Mouse (Mus musculus) MEL (cell line): Measurements from ENCODE around the gene Sox5. TPM values are rescaled to one million over a fixed set of nuclear protein-coding genes. Genes with fewer than 3 reads are reported as not detected.

Experiments used
- DNase-seq: peaks from one replicate; pipeline ENCODE4 v3.0.0; 2011; ENCODE audit warnings: low read depth, low spot score
- H3K27ac ChIP-seq: 2 replicates; pipeline ENCODE4 v1.5.1; 2012; ENCODE audit warnings: low read depth, mild to moderate bottlenecking, control low read depth, low read length, moderate library complexity; ENCODE audit not compliant: control insufficient read depth
- H3K27me3 ChIP-seq, 2 experiments: fragments of 150-350 bp in 1 of 2; sonication (generic) in 1 of 2; 2 replicates each; pipeline ENCODE4 v1.6.1; 2012; ENCODE audit warnings: low read length in 2 of 2, mild to moderate bottlenecking in 2 of 2, improper control_type of control experiment in 1 of 2, moderate library complexity in 1 of 2; ENCODE audit not compliant: insufficient read depth in 2 of 2, control insufficient read depth in 1 of 2
- H3K36me3 ChIP-seq, 2 experiments: 2 replicates each; pipeline ENCODE4 v1.6.1; 2012 to 2014; ENCODE audit warnings: low read length in 2 of 2, improper control_type of control experiment in 1 of 2, inconsistent platforms in 1 of 2, mild to moderate bottlenecking in 1 of 2; ENCODE audit not compliant: insufficient read depth in 2 of 2, control insufficient read depth in 1 of 2
- H3K4me1 ChIP-seq, 2 experiments: fragments of 150-350 bp in 1 of 2; sonication (generic) in 1 of 2; 2 replicates each; pipeline ENCODE4 v1.6.1; 2012; ENCODE audit warnings: low read length in 2 of 2, improper control_type of control experiment in 1 of 2, mild to moderate bottlenecking in 1 of 2; ENCODE audit not compliant: insufficient read depth in 2 of 2, control insufficient read depth in 1 of 2
- H3K4me3 ChIP-seq, 2 experiments: fragments of 150-350 bp in 1 of 2; sonication (generic) in 1 of 2; 2 replicates each; pipeline ENCODE4 v1.5.1; 2012; ENCODE audit warnings: low read depth in 2 of 2, low read length in 2 of 2, mild to moderate bottlenecking in 2 of 2, moderate library complexity in 2 of 2, control low read depth in 1 of 2, improper control_type of control experiment in 1 of 2; ENCODE audit not compliant: control insufficient read depth in 1 of 2, insufficient read depth in 1 of 2
- H3K79me2 ChIP-seq: 2 replicates; pipeline ENCODE4 v1.6.1; 2012; ENCODE audit warnings: mild to moderate bottlenecking, low read length, moderate library complexity; ENCODE audit not compliant: control insufficient read depth, poor library complexity, insufficient read depth
- H3K9ac ChIP-seq: 2 replicates; pipeline ENCODE4 v1.6.1; 2012; ENCODE audit warnings: low read depth, mild to moderate bottlenecking, control low read depth, low read length, moderate library complexity; ENCODE audit not compliant: control insufficient read depth, poor library complexity, severe bottlenecking
- H3K9me3 ChIP-seq: fragments of 150-350 bp; sonication (generic); replicated peaks from 2 replicates; pipeline ENCODE4 v1.6.1; 2012; ENCODE audit warnings: mild to moderate bottlenecking, low read length, improper control_type of control experiment, moderate library complexity; ENCODE audit not compliant: insufficient read depth
- CHD1 ChIP-seq: IDR thresholded peaks from 2 replicates; pipeline ENCODE4 v1.6.1; 2012; ENCODE audit warnings: low read depth, mild to moderate bottlenecking, inconsistent platforms, low read length, improper control_type of control experiment
- ELF1 ChIP-seq: IDR thresholded peaks from 2 replicates; pipeline ENCODE4 v1.6.1; 2014; ENCODE audit warnings: low read depth, mild to moderate bottlenecking, inconsistent platforms, low read length, improper control_type of control experiment, moderate library complexity
- EP300 ChIP-seq, 2 experiments: IDR thresholded peaks; 2 replicates each; pipeline ENCODE4 v1.6.1; 2011; ENCODE audit warnings: improper control_type of control experiment in 2 of 2, low read length in 2 of 2, low read depth in 1 of 2, mild to moderate bottlenecking in 1 of 2
- ETS1 ChIP-seq: IDR thresholded peaks from 2 replicates; pipeline ENCODE4 v1.6.1; 2012; ENCODE audit warnings: low read depth, mild to moderate bottlenecking, inconsistent platforms, low read length, improper control_type of control experiment, moderate library complexity
- GABPA ChIP-seq: IDR thresholded peaks from 2 replicates; pipeline ENCODE4 v1.6.1; 2012; ENCODE audit warnings: low read depth, mild to moderate bottlenecking, inconsistent platforms, low read length, improper control_type of control experiment, moderate library complexity
- GATA1 ChIP-seq: IDR thresholded peaks from 2 replicates; pipeline ENCODE4 v1.6.1; 2011; ENCODE audit warnings: low read depth, low read length, improper control_type of control experiment
- JUND ChIP-seq: IDR thresholded peaks from 2 replicates; pipeline ENCODE4 v1.6.1; 2011; ENCODE audit warnings: low read depth, mild to moderate bottlenecking, improper control_type of control experiment, low read length
- MAX ChIP-seq: IDR thresholded peaks from 2 replicates; pipeline ENCODE4 v1.6.1; 2011; ENCODE audit warnings: low read length, improper control_type of control experiment
- MAZ ChIP-seq: IDR thresholded peaks from 2 replicates; pipeline ENCODE4 v1.6.1; 2012; ENCODE audit warnings: low read depth, mild to moderate bottlenecking, inconsistent platforms, low read length, improper control_type of control experiment
- MYB ChIP-seq: IDR thresholded peaks from 2 replicates; pipeline ENCODE4 v1.6.1; 2011; ENCODE audit warnings: mild to moderate bottlenecking, low read depth, low read length, improper control_type of control experiment
- NRF1 ChIP-seq: IDR thresholded peaks from 2 replicates; pipeline ENCODE4 v1.6.1; 2014; ENCODE audit warnings: low read depth, mild to moderate bottlenecking, inconsistent platforms, low read length, improper control_type of control experiment, moderate library complexity; ENCODE audit not compliant: poor library complexity, insufficient read depth, severe bottlenecking
- POLR2A ChIP-seq, 2 experiments: IDR thresholded peaks; 2 replicates each; pipeline ENCODE4 v1.6.1; 2011 to 2012; ENCODE audit warnings: low read length in 2 of 2, mild to moderate bottlenecking in 2 of 2, control low read depth in 1 of 2, improper control_type of control experiment in 1 of 2, low read depth in 1 of 2, moderate library complexity in 1 of 2; ENCODE audit not compliant: control insufficient read depth in 1 of 2, insufficient read depth in 1 of 2, poor library complexity in 1 of 2
- POLR2AphosphoS2 ChIP-seq: IDR thresholded peaks from 2 replicates; pipeline ENCODE4 v1.6.1; 2011; ENCODE audit warnings: low read length, improper control_type of control experiment
- RAD21 ChIP-seq: IDR thresholded peaks from 2 replicates; pipeline ENCODE4 v1.6.1; 2011; ENCODE audit warnings: mild to moderate bottlenecking, low read depth, low read length, improper control_type of control experiment
- SMC3 ChIP-seq: IDR thresholded peaks from 2 replicates; pipeline ENCODE4 v1.6.1; 2011; ENCODE audit warnings: low read depth, low read length, improper control_type of control experiment
- TCF12 ChIP-seq: IDR thresholded peaks from 2 replicates; pipeline ENCODE4 v1.6.1; 2014; ENCODE audit warnings: low read depth, mild to moderate bottlenecking, inconsistent platforms, low read length, improper control_type of control experiment, moderate library complexity
- UBTF ChIP-seq: IDR thresholded peaks from 2 replicates; pipeline ENCODE4 v1.6.1; 2012; ENCODE audit warnings: low read depth, mild to moderate bottlenecking, inconsistent platforms, low read length, improper control_type of control experiment, moderate library complexity, borderline replicate concordance; ENCODE audit not compliant: insufficient read depth
- ZC3H11A ChIP-seq: IDR thresholded peaks from 2 replicates; pipeline ENCODE4 v1.6.1; 2012; ENCODE audit warnings: low read depth, mild to moderate bottlenecking, inconsistent platforms, low read length, improper control_type of control experiment
- polyA plus RNA-seq, 2 experiments: library from polyadenylated mRNA; stranded (reverse) in 1 of 2; unstranded in 1 of 2; fragments of >175 nt in 1 of 2; fragments of >200 nt in 1 of 2; gene quantifications; 2 replicates each; pipeline versions ENCODE4 v1.2.1 to v1.2.4; 2012; ENCODE audit warnings: low replicate concordance in 2 of 2, low read depth in 1 of 2; ENCODE audit not compliant: insufficient read length in 2 of 2, insufficient read depth in 1 of 2, missing spikeins in 1 of 2
- total RNA-seq: library from RNA; depleted of rRNA; stranded (reverse); fragments of 300-350 nt; gene quantifications from 2 replicates; pipeline ENCODE4 v1.2.3, GENCODE M21; 2012

Sox5 gene
- total and polyA plus RNA-seq, 3 experiments = 0.19 to 3.0 TPM; not detected in 1

DNA sequence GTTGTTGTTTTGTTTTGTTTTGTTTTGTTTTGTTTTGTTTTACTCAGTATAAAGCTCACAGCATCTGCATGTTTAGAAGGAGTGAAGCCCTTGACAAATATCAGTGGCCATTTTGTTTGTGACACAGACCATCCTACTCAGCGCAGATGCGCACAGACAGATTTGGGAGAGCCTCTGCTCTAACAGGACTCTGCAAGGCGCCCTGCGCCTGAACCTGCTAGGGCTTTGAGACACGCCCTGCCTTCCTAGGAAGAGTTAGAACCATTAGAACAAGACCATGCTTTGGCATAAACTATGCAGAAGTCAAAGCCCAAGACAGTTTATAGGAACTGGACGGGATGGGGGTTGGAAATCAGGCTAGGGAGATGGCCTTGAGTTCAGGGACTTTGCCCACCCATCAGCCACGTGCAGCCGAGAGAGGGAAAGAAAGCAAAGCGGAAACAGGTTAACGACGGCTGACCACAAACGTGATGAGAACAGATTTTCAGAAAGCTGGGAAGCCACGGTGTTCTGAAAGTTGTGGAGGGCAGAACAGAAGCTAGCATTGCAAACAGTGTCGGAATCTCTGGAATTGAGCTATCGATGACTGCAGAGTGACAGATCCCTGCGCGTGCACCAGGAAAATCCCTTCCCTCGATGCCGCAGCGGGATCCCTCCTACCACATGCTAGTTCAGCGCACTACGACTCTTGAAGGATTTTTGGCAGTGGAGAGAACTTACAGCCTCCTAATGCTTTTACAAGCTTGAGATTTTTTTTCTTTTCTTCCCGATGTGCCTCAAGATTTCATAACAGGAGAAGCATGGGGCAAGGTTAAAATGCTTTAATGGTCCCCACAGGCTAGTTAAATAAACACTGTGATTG is 482.9 kb downstream of the Sox5 start:
- Histone ChIP-seq H3K9ac (no peak overlapping the region), H3K4me3 (no peak overlapping the region), H3K4me1 (no peaks in the 10 kb centered on the region), H3K27me3 (no peaks in the 10 kb centered on the region), H3K36me3 (no peaks in the 10 kb centered on the region), H3K9me3 (no peaks in the 10 kb centered on the region), H3K79me2 (no peaks in the 10 kb centered on the region), H3K27ac (no peak overlapping the region)
- DNase-seq = no peak
- TF ChIP-seq TCF12 (no peak), JUND (no peak), POLR2AphosphoS2 (no peak), POLR2A (IDR thresholded peaks at IDR 0.05; ENCODE audit: control insufficient read depth in 1 of 2, insufficient read depth in 1 of 2, low read depth in 1 of 2, low read length in 2 of 2, poor library complexity in 1 of 2) (no peak), ELF1 (no peak)

DNA sequence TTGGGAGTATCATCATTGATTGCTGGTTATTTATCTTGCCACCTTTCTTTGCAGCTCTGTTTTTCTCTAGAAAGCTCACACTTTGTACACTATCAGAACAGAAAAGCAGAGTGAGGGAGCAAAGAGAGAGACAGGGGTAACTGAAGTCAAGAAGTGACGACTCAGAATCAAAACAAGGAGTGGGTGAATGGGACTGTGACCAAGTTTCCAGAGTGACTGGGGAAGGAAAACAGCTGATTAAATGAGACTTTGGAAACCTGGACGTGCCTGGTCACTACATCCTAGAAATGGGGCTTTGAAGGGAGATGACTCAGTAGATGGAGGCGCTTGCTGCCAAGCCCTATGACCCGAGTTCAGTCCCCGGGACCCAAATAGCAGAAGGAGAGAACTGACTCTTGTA is 483.9 kb downstream of the Sox5 start:
- DNase-seq = no peak
- no peaks in the 10 kb centered on the region for H3K79me2 ChIP-seq
- no peaks in the 10 kb centered on the region for H3K4me1 ChIP-seq
- H3K9ac ChIP-seq = no peak overlapping the region
- no peak overlapping the region for H3K4me3 ChIP-seq
- H3K36me3 ChIP-seq = no peaks in the 10 kb centered on the region
- TF ChIP-seq GABPA (no peak), UBTF (no peak), TCF12 (no peak), ETS1 (no peak), JUND (no peak), ZC3H11A (no peak), SMC3 (no peak), MAZ (no peak), NRF1 (no peak), MAX (no peak), GATA1 (no peak), RAD21 (no peak), MYB (no peak), EP300 (IDR thresholded peaks at IDR 0.05; ENCODE audit: low read depth in 1 of 2, low read length in 2 of 2) (no peak), CHD1 (no peak)
- no peak overlapping the region for H3K27ac ChIP-seq
- H3K9me3 ChIP-seq = no peaks in the 10 kb centered on the region
- no peaks in the 10 kb centered on the region for H3K27me3 ChIP-seq
